Mouse (Mus musculus): Measurements from ENCODE around the gene Tlk2. TPM values are rescaled to one million over a fixed set of nuclear protein-coding genes. Genes with fewer than 3 reads are reported as not detected.

The Tlk2 gene
- polyA plus RNA-seq, 1 experiment from 2014 or later, result 30.5 TPM

DNA sequence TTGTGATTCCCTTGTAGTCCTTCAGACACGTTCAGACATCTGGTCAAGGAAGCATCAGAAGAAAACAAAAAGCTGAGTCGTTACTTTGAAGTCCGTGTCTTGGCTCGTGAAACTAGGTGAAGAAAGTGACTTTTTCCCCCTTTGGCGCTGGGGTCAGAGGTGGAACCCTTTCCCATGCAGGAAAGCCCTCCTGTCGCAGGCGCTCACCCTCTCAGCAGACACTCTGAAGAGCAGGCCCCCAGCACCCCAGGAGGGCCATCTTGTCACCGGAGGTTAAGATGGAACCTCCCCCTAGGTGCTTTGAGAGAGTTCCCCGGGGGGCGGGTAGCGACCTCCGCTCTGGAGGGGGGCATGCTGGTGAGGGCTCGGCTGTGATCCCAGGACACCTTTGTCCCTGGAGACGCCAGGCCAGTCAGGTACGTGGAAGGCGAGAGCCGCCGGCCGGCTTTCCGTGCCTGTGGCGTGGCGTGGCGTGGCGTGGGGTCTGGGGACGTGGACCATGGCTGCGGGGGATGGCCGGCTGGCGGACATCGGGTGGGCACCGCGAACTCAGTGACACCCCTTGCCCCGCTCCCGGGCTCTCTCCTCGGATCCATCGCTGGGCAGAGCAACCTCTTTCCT is 2.0 kb downstream of the Tlk2 start:
- Histone ChIP-seq H3K27me3 (ENCODE audit: control insufficient read depth, insufficient read depth, low read length) (no peaks in the 10 kb centered on the region), H3K9ac (ENCODE audit: low read depth, low read length) (peak overlapping the region; percentile 92), H3K4me2 (replicated peaks; ENCODE audit: low read depth, low read length) (peak overlapping the region; percentile 81), H3K4me1 (replicated peaks; ENCODE audit: control insufficient read depth, insufficient read depth, low read length) (no peaks in the 10 kb centered on the region), H3K9me3 (ENCODE audit: control insufficient read depth, low read length) (no peaks in the 10 kb centered on the region), H3K27ac (ENCODE audit: low read depth, low read length) (peak overlapping the region; percentile 94), H3K36me3 (ENCODE audit: control insufficient read depth, insufficient read depth, low read length) (peaks cover 7% of the 10 kb centered on the region), H3K4me3 (ENCODE audit: low read depth, low read length) (peak overlapping the region; percentile 93)
- DNase-seq (ENCODE audit: low spot score) (peak; percentile 55), ATAC-seq (ENCODE audit: low FRiP score) (peak; percentile 25)
- under 1% methylated on average over 28 of the region's 35 CpGs for WGBS

DNA sequence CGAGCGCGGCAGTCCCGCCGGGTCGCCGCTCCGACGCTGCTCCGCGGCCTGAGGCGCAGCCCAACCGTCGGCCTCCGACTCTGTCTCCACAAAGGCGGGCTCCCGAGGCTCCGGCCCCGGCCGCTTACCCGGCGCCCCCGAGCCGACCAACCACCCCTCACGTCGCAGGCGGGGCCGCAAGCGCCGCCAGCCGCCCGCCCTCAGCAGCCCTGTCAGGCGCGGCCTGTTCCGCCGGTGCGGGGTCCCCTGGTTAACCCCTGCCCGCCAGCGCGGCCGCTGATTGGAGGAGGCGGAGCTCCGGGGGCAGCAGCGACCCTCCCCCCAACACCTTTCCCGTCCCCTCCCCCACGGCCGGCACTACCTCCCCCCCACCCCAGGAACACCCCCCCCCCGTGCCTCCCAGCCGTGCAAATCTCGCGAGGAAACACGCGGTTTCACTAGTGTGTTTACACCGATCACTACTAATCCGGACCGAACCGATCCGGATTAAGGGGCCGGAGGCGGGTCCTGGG is 2.6 kb downstream of the Tlk2 start:
- peak overlapping the region; percentile 93 for H3K4me3 ChIP-seq (ENCODE audit: low read depth, low read length)
- WGBS, result under 1% methylated on average over 30 of the region's 60 CpGs
- no peaks in the 10 kb centered on the region for H3K4me1 ChIP-seq (replicated peaks; ENCODE audit: control insufficient read depth, insufficient read depth, low read length)
- peak overlapping the region; percentile 81 for H3K4me2 ChIP-seq (replicated peaks; ENCODE audit: low read depth, low read length)
- ATAC-seq (ENCODE audit: low FRiP score) (peak; percentile 98), DNase-seq (ENCODE audit: low spot score) (peak; percentile 95)
- no peaks in the 10 kb centered on the region for H3K9me3 ChIP-seq (ENCODE audit: control insufficient read depth, low read length)
- peak overlapping the region; percentile 98 for H3K9ac ChIP-seq (ENCODE audit: low read depth, low read length)
- H3K36me3 ChIP-seq (ENCODE audit: control insufficient read depth, insufficient read depth, low read length), result peaks cover 7% of the 10 kb centered on the region
- peak overlapping the region; percentile 94 for H3K27ac ChIP-seq (ENCODE audit: low read depth, low read length)
- no peaks in the 10 kb centered on the region for H3K27me3 ChIP-seq (ENCODE audit: control insufficient read depth, insufficient read depth, low read length)

DNA sequence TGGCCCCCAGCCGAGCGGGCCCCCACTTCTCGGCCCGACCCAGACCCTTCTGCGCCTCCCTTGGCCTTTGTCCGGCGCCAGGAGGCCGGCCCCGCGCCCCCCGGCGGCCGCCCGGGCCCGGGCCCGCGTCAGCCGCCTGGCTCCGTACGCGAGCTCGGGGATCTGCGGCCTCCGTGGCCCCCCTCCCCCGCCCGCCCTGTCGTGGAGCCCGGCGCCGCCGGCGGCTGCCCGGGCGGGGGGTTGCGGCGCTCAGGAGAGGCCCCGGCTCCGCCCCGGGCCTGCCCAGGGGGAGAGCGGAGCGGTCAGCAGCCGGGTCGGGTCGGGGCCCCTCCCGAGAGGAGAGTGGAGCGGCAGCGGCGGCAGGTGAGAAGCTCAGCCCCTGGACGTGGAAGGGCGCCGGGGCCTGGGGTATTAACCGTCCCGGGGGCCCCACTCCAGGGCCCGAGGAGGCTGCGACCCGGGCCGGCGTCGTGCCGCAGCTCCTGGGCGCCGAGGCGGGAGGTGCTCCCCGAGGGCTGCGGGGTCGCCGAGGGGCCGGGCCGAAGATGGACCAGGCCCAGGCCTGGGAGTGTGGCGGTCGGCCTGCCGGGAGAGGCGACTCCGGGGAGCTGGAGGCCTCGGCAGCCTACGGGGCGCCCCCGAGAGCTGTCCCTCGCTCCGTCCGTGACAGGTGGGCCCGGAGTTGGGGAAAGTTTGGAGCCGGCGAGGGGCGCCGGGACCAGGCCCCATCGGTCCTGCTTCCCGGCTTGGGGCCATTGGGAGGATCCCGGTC is 3.3 kb downstream of the Tlk2 start:
- peak overlapping the region; percentile 93 for H3K4me3 ChIP-seq (ENCODE audit: low read depth, low read length)
- H3K4me2 ChIP-seq (replicated peaks; ENCODE audit: low read depth, low read length), result peak overlapping the region; percentile 72
- H3K27ac ChIP-seq (ENCODE audit: low read depth, low read length), result peak overlapping the region; percentile 94
- no peaks in the 10 kb centered on the region for H3K9me3 ChIP-seq (ENCODE audit: control insufficient read depth, low read length)
- ATAC-seq (ENCODE audit: low FRiP score) (peak; percentile 81), DNase-seq (ENCODE audit: low spot score) (peak; percentile 72)
- no peaks in the 10 kb centered on the region for H3K4me1 ChIP-seq (replicated peaks; ENCODE audit: control insufficient read depth, insufficient read depth, low read length)
- peak overlapping the region; percentile 98 for H3K9ac ChIP-seq (ENCODE audit: low read depth, low read length)
- peaks cover 7% of the 10 kb centered on the region for H3K36me3 ChIP-seq (ENCODE audit: control insufficient read depth, insufficient read depth, low read length)
- WGBS, result 2% methylated on average over 59 of the region's 89 CpGs
- no peaks in the 10 kb centered on the region for H3K27me3 ChIP-seq (ENCODE audit: control insufficient read depth, insufficient read depth, low read length)

DNA sequence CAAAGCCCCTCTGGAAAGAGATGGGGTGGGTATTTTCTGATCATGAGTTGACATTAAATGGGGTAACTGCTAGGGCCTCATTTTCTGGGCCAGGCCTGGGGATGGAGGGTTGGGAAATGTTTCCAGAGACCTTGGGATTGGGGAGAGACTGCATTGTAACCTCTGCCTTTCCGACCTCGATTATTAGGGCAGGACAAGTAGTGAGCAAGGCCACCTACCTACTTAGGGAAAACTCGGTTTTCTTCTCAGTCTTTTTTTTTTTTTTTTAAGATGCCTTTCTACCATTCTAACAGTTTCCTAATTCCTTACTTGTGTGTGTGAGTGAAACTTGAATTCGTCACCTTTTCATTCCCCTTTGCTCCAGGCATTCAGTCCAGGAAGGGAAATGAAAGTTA is 3.9 kb downstream of the Tlk2 start:
- WGBS, result 11% methylated on average over 4 of the region's 4 CpGs
- no peaks in the 10 kb centered on the region for H3K4me1 ChIP-seq (replicated peaks; ENCODE audit: control insufficient read depth, insufficient read depth, low read length)
- H3K36me3 ChIP-seq (ENCODE audit: control insufficient read depth, insufficient read depth, low read length), result peaks cover 7% of the 10 kb centered on the region
- H3K27ac ChIP-seq (ENCODE audit: low read depth, low read length), result peak overlapping the region; percentile 94
- H3K27me3 ChIP-seq (ENCODE audit: control insufficient read depth, insufficient read depth, low read length), result no peaks in the 10 kb centered on the region
- no peaks in the 10 kb centered on the region for H3K9me3 ChIP-seq (ENCODE audit: control insufficient read depth, low read length)
- peak overlapping the region; percentile 72 for H3K4me2 ChIP-seq (replicated peaks; ENCODE audit: low read depth, low read length)
- DNase-seq (ENCODE audit: low spot score) (no peak), ATAC-seq (ENCODE audit: low FRiP score) (no peak)
- peak overlapping the region; percentile 98 for H3K9ac ChIP-seq (ENCODE audit: low read depth, low read length)
- peak overlapping the region; percentile 93 for H3K4me3 ChIP-seq (ENCODE audit: low read depth, low read length)

DNA sequence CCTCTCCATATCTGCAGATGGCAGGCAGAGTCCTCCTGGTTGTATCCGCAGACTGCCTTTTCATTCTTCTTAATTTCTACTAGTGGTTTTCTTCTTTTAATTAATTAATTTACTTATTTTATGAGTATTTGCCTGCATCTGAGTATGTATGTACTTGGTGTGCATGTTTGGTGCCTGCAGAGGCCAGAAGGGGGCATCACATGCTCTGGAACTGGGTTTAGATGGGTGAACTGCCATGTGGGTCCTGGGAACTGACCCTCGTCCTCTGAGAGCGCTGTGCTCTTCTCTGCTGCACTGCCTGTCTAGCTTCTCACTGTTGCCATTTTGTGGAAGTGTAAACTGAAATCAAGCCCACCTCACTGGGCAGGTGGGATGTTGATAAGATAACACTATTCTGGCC is 6.1 kb downstream of the Tlk2 start:
- Histone ChIP-seq H3K4me1 (replicated peaks; ENCODE audit: control insufficient read depth, insufficient read depth, low read length) (no peaks in the 10 kb centered on the region), H3K27me3 (ENCODE audit: control insufficient read depth, insufficient read depth, low read length) (no peaks in the 10 kb centered on the region), H3K9me3 (ENCODE audit: control insufficient read depth, low read length) (no peaks in the 10 kb centered on the region), H3K36me3 (ENCODE audit: control insufficient read depth, insufficient read depth, low read length) (peaks cover 7% of the 10 kb centered on the region), H3K27ac (ENCODE audit: low read depth, low read length) (no peak overlapping the region), H3K4me3 (ENCODE audit: low read depth, low read length) (no peak overlapping the region), H3K9ac (ENCODE audit: low read depth, low read length) (no peak overlapping the region), H3K4me2 (replicated peaks; ENCODE audit: low read depth, low read length) (no peak overlapping the region)
- ATAC-seq (ENCODE audit: low FRiP score), result no peak
- DNase-seq (ENCODE audit: low spot score), result no peak
- WGBS, result 91% methylated on average over 3 of the region's 3 CpGs

DNA sequence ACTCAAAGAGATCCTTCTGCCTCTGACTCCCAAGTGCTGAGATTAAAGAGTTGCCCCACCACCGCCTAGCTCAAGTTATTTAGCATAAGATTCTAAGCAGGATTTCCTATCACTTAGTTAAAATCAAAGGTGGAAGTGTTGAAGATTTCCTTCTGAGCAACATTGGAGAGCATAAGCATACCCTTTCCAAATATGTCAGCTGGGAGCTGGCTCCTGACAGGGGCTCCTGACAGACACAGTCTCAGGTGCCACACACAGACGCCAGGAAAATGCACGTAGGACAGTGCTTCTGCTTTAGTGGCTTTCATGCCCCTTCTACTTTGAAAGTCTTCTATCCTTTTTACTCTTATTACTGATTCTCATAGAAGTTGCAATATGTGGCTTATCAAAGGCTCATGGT is 13.6 kb downstream of the Tlk2 start:
- no peak for DNase-seq (ENCODE audit: low spot score)
- Histone ChIP-seq H3K9me3 (ENCODE audit: control insufficient read depth, low read length) (no peaks in the 10 kb centered on the region), H3K27me3 (ENCODE audit: control insufficient read depth, insufficient read depth, low read length) (no peaks in the 10 kb centered on the region), H3K27ac (ENCODE audit: low read depth, low read length) (no peak overlapping the region), H3K36me3 (ENCODE audit: control insufficient read depth, insufficient read depth, low read length) (no peaks in the 10 kb centered on the region), H3K9ac (ENCODE audit: low read depth, low read length) (no peak overlapping the region), H3K4me3 (ENCODE audit: low read depth, low read length) (no peak overlapping the region), H3K4me1 (replicated peaks; ENCODE audit: control insufficient read depth, insufficient read depth, low read length) (no peaks in the 10 kb centered on the region), H3K4me2 (replicated peaks; ENCODE audit: low read depth, low read length) (no peak overlapping the region)
- no peak for ATAC-seq (ENCODE audit: low FRiP score)
- 92% methylated on average over 3 of the region's 3 CpGs for WGBS

DNA sequence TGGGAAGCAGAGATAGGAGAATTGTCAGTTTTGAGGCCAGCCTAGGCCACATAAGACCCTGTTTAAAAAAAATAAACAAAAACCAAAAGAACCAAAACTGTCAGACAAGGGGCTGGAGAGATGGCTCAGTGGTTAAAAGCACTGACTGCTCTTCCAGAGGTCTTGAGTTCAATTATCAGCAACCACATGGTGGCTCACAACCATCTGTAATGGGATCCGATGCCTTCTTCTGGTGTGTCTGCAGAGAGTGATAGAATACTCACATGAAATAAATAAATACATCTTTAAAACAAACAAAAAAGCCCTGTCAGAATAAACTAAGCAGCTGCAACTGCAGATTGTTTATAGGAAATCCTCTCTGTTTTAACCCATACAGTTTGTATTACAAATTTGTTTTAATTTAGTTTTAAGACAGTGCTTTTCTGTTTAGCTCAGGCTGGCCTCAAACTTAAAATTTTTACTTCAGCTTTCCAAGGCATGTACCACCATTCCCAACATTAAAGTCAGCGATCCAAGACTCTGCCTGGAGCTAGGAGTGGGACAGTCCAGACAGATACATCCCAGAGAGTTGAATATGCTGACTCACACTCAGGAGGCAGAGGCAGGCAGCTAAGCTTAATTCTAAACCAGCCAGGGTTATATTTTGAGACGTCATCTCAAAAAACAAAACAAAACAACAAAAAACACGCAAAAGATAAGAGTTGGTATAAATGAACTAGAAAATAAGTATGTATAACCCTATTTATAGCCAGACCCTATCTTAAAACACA is 18.5 kb downstream of the Tlk2 start:
- H3K27ac ChIP-seq (ENCODE audit: low read depth, low read length), result no peak overlapping the region
- no peaks in the 10 kb centered on the region for H3K27me3 ChIP-seq (ENCODE audit: control insufficient read depth, insufficient read depth, low read length)
- no peak for ATAC-seq (ENCODE audit: low FRiP score)
- no peaks in the 10 kb centered on the region for H3K36me3 ChIP-seq (ENCODE audit: control insufficient read depth, insufficient read depth, low read length)
- H3K9me3 ChIP-seq (ENCODE audit: control insufficient read depth, low read length), result no peaks in the 10 kb centered on the region
- DNase-seq (ENCODE audit: low spot score), result no peak
- 93% methylated on average over 4 of the region's 4 CpGs for WGBS
- no peaks in the 10 kb centered on the region for H3K4me1 ChIP-seq (replicated peaks; ENCODE audit: control insufficient read depth, insufficient read depth, low read length)
- no peak overlapping the region for H3K4me2 ChIP-seq (replicated peaks; ENCODE audit: low read depth, low read length)
- no peak overlapping the region for H3K4me3 ChIP-seq (ENCODE audit: low read depth, low read length)
- H3K9ac ChIP-seq (ENCODE audit: low read depth, low read length), result no peak overlapping the region

DNA sequence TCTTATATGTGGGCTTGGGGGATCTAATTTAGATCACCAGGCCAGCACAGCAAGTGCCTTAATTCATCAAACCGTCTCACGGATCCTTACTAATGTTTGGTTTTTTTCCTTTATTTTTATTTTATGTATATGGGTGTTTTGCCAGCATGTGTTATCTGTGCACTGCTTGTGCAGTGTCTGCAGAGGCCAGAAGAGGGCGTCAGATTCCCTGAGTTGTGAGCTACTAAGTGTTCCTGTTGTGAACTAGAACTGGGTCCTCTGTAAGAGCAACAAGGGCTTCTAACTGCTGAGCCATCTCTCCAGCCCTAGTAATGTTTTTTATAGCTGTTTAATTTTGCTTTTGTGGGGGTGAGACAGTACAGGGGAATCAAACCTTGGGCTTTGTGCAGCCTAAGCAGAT is 23.8 kb downstream of the Tlk2 start:
- Histone ChIP-seq H3K4me1 (replicated peaks; ENCODE audit: control insufficient read depth, insufficient read depth, low read length) (no peaks in the 10 kb centered on the region), H3K36me3 (ENCODE audit: control insufficient read depth, insufficient read depth, low read length) (no peaks in the 10 kb centered on the region), H3K27me3 (ENCODE audit: control insufficient read depth, insufficient read depth, low read length) (no peaks in the 10 kb centered on the region), H3K4me2 (replicated peaks; ENCODE audit: low read depth, low read length) (no peak overlapping the region), H3K9me3 (ENCODE audit: control insufficient read depth, low read length) (no peaks in the 10 kb centered on the region), H3K9ac (ENCODE audit: low read depth, low read length) (no peak overlapping the region), H3K4me3 (ENCODE audit: low read depth, low read length) (no peak overlapping the region), H3K27ac (ENCODE audit: low read depth, low read length) (no peak overlapping the region)
- DNase-seq (ENCODE audit: low spot score) (no peak), ATAC-seq (ENCODE audit: low FRiP score) (no peak)
- WGBS, result 58% methylated on average over 3 of the region's 3 CpGs
